Mouse (Mus musculus) CH12.LX (cell line): ENCODE measurements around the gene Epha3.

Experiments
- EP300 ChIP-seq: IDR thresholded peaks from 2 replicates; pipeline ENCODE4 v1.6.1; 2011; ENCODE audit warnings: low read length, improper control_type of control experiment
- MAX ChIP-seq: IDR thresholded peaks from 2 replicates; pipeline ENCODE4 v1.6.1; 2011; ENCODE audit warnings: low read length, improper control_type of control experiment
- MAZ ChIP-seq: IDR thresholded peaks from 2 replicates; pipeline ENCODE4 v1.6.1; 2012; ENCODE audit warnings: low read depth, mild to moderate bottlenecking, inconsistent platforms, low read length, improper control_type of control experiment, moderate library complexity
- PAX5 ChIP-seq: IDR thresholded peaks from 2 replicates; pipeline ENCODE4 v1.6.1; 2012; ENCODE audit warnings: low read length, inconsistent platforms, mixed read lengths

GRCm38 (mm10) chr16:63837466-63837865 is 26.5 kb downstream of the Epha3 start:
- no peak for TF ChIP-seq MAZ
- no peak for TF ChIP-seq PAX5
- TF ChIP-seq MAX, result no peak
- TF ChIP-seq EP300, result no peak
